Mouse (Mus musculus): ENCODE data around the gene Pim3. TPM values are rescaled to one million over a fixed set of nuclear protein-coding genes. Genes with fewer than 3 reads are reported as not detected.
A peak's percentile ranks its signal among the peaks of the same experiment; 100 is the strongest.

The Pim3 gene
- polyA plus RNA-seq, 1 experiment from 2014 or later = 58.3 TPM

- H3K27me3 ChIP-seq (ENCODE audit: control insufficient read depth, insufficient read depth, low read length) = no peaks in the 10 kb centered on the region
- no peak overlapping the region for H3K27ac ChIP-seq (ENCODE audit: low read length)
- H3K4me3 ChIP-seq (replicated peaks; ENCODE audit: low read length) = no peak overlapping the region
- H3K9me3 ChIP-seq (replicated peaks; ENCODE audit: control insufficient read depth, low read length) = no peaks in the 10 kb centered on the region
- no peak for ATAC-seq (ENCODE audit: insufficient read depth, low FRiP score)
- H3K9ac ChIP-seq (ENCODE audit: low read length) = no peak overlapping the region
- WGBS = 77% methylated on average over 3 of the region's 3 CpGs
- H3K36me3 ChIP-seq (ENCODE audit: control insufficient read depth, insufficient read depth, low read length) = no peaks in the 10 kb centered on the region
- no peak overlapping the region for H3K4me2 ChIP-seq (ENCODE audit: low read depth, low read length)
- peaks cover 16% of the 10 kb centered on the region for H3K4me1 ChIP-seq (ENCODE audit: control insufficient read depth, insufficient read depth, low read length)
Measured at GRCm38 (mm10) chr15:88842300-88842673, 19.7 kb upstream of the Pim3 start.

- peak; percentile 38; the same call in 1 of the 2 replicates for ATAC-seq (ENCODE audit: insufficient read depth, low FRiP score)
- WGBS = 26% methylated on average over 8 of the region's 8 CpGs
- H3K9ac ChIP-seq (ENCODE audit: low read length) = no peak overlapping the region; the same call in 1 of the 2 replicates
- H3K27me3 ChIP-seq (ENCODE audit: control insufficient read depth, insufficient read depth, low read length) = no peaks in the 10 kb centered on the region
- H3K4me2 ChIP-seq (ENCODE audit: low read depth, low read length) = no peak overlapping the region
- no peaks in the 10 kb centered on the region for H3K36me3 ChIP-seq (ENCODE audit: control insufficient read depth, insufficient read depth, low read length)
- peaks cover 10% of the 10 kb centered on the region for H3K4me1 ChIP-seq (ENCODE audit: control insufficient read depth, insufficient read depth, low read length)
- H3K4me3 ChIP-seq (replicated peaks; ENCODE audit: low read length) = no peak overlapping the region
- no peaks in the 10 kb centered on the region for H3K9me3 ChIP-seq (replicated peaks; ENCODE audit: control insufficient read depth, low read length)
- H3K27ac ChIP-seq (ENCODE audit: low read length) = peak overlapping the region; percentile 55
Measured at GRCm38 (mm10) chr15:88843486-88844097, 18.4 kb upstream of the Pim3 start.

- Histone ChIP-seq H3K27me3 (ENCODE audit: control insufficient read depth, insufficient read depth, low read length) (no peaks in the 10 kb centered on the region), H3K9ac (ENCODE audit: low read length) (no peak overlapping the region), H3K4me2 (ENCODE audit: low read depth, low read length) (no peak overlapping the region), H3K36me3 (ENCODE audit: control insufficient read depth, insufficient read depth, low read length) (no peaks in the 10 kb centered on the region), H3K4me3 (replicated peaks; ENCODE audit: low read length) (no peak overlapping the region), H3K9me3 (replicated peaks; ENCODE audit: control insufficient read depth, low read length) (no peaks in the 10 kb centered on the region), H3K27ac (ENCODE audit: low read length) (no peak overlapping the region), H3K4me1 (ENCODE audit: control insufficient read depth, insufficient read depth, low read length) (peaks cover 10% of the 10 kb centered on the region)
- WGBS = 90% methylated on average over 7 of the region's 7 CpGs
- no peak for ATAC-seq (ENCODE audit: insufficient read depth, low FRiP score)
Measured at GRCm38 (mm10) chr15:88844966-88845365, 17.0 kb upstream of the Pim3 start.

GRCm38 (mm10) chr15:88848661-88849060, 13.3 kb upstream of the Pim3 start:
- 100% methylated on average over 1 of the region's 1 CpGs for WGBS

GRCm38 (mm10) chr15:88849621-88850020, 12.4 kb upstream of the Pim3 start:
- Histone ChIP-seq H3K27me3 (ENCODE audit: control insufficient read depth, insufficient read depth, low read length) (no peaks in the 10 kb centered on the region), H3K9me3 (replicated peaks; ENCODE audit: control insufficient read depth, low read length) (no peaks in the 10 kb centered on the region), H3K36me3 (ENCODE audit: control insufficient read depth, insufficient read depth, low read length) (no peaks in the 10 kb centered on the region), H3K27ac (ENCODE audit: low read length) (peak overlapping the region; percentile 96), H3K4me2 (ENCODE audit: low read depth, low read length) (no peak overlapping the region), H3K9ac (ENCODE audit: low read length) (peak overlapping the region; percentile 62; the same call in 1 of the 2 replicates), H3K4me3 (replicated peaks; ENCODE audit: low read length) (no peak overlapping the region), H3K4me1 (ENCODE audit: control insufficient read depth, insufficient read depth, low read length) (peaks cover 38% of the 10 kb centered on the region)
- no peak for ATAC-seq (ENCODE audit: insufficient read depth, low FRiP score)
- 94% methylated on average over 2 of the region's 2 CpGs for WGBS

More at GRCm38 (mm10) chr15:88848661-88849060, 13.3 kb upstream of the Pim3 start:
- H3K27ac ChIP-seq (ENCODE audit: low read length) = no peak overlapping the region
- no peak overlapping the region for H3K9ac ChIP-seq (ENCODE audit: low read length)
- no peak overlapping the region for H3K4me3 ChIP-seq (replicated peaks; ENCODE audit: low read length)
- no peak overlapping the region for H3K4me2 ChIP-seq (ENCODE audit: low read depth, low read length)
- ATAC-seq (ENCODE audit: insufficient read depth, low FRiP score) = no peak
- H3K27me3 ChIP-seq (ENCODE audit: control insufficient read depth, insufficient read depth, low read length) = no peaks in the 10 kb centered on the region
- no peaks in the 10 kb centered on the region for H3K9me3 ChIP-seq (replicated peaks; ENCODE audit: control insufficient read depth, low read length)
- H3K4me1 ChIP-seq (ENCODE audit: control insufficient read depth, insufficient read depth, low read length) = peaks cover 31% of the 10 kb centered on the region
- H3K36me3 ChIP-seq (ENCODE audit: control insufficient read depth, insufficient read depth, low read length) = no peaks in the 10 kb centered on the region

- H3K27ac ChIP-seq (ENCODE audit: low read length) = peak overlapping the region; percentile 96
Measured at GRCm38 (mm10) chr15:88850146-88850826, 11.7 kb upstream of the Pim3 start.

GRCm38 (mm10) chr15:88851076-88851475, 10.9 kb upstream of the Pim3 start:
- H3K9me3 ChIP-seq (replicated peaks; ENCODE audit: control insufficient read depth, low read length) = no peaks in the 10 kb centered on the region
- ATAC-seq (ENCODE audit: insufficient read depth, low FRiP score) = no peak
- 38% methylated on average over 3 of the region's 3 CpGs for WGBS
- H3K36me3 ChIP-seq (ENCODE audit: control insufficient read depth, insufficient read depth, low read length) = no peaks in the 10 kb centered on the region
- no peaks in the 10 kb centered on the region for H3K27me3 ChIP-seq (ENCODE audit: control insufficient read depth, insufficient read depth, low read length)
- peak overlapping the region; percentile 62 for H3K9ac ChIP-seq (ENCODE audit: low read length)
- peak overlapping the region; percentile 96 for H3K27ac ChIP-seq (ENCODE audit: low read length)
- H3K4me2 ChIP-seq (ENCODE audit: low read depth, low read length) = no peak overlapping the region
- peaks cover 50% of the 10 kb centered on the region for H3K4me1 ChIP-seq (ENCODE audit: control insufficient read depth, insufficient read depth, low read length)
- no peak overlapping the region for H3K4me3 ChIP-seq (replicated peaks; ENCODE audit: low read length)

More at GRCm38 (mm10) chr15:88850146-88850826, 11.7 kb upstream of the Pim3 start:
- Histone ChIP-seq H3K4me3 (replicated peaks; ENCODE audit: low read length) (no peak overlapping the region), H3K9ac (ENCODE audit: low read length) (peak overlapping the region; percentile 62), H3K27me3 (ENCODE audit: control insufficient read depth, insufficient read depth, low read length) (no peaks in the 10 kb centered on the region), H3K4me1 (ENCODE audit: control insufficient read depth, insufficient read depth, low read length) (peaks cover 44% of the 10 kb centered on the region), H3K9me3 (replicated peaks; ENCODE audit: control insufficient read depth, low read length) (no peaks in the 10 kb centered on the region), H3K36me3 (ENCODE audit: control insufficient read depth, insufficient read depth, low read length) (no peaks in the 10 kb centered on the region), H3K4me2 (ENCODE audit: low read depth, low read length) (no peak overlapping the region)
- 44% methylated on average over 10 of the region's 10 CpGs for WGBS
- peak; percentile 83 for ATAC-seq (ENCODE audit: insufficient read depth, low FRiP score)

- peak; percentile 88 for ATAC-seq (ENCODE audit: insufficient read depth, low FRiP score)
- peak overlapping the region; percentile 62 for H3K9ac ChIP-seq (ENCODE audit: low read length)
- no peak overlapping the region for H3K4me2 ChIP-seq (ENCODE audit: low read depth, low read length)
- H3K27me3 ChIP-seq (ENCODE audit: control insufficient read depth, insufficient read depth, low read length) = no peaks in the 10 kb centered on the region
- H3K4me1 ChIP-seq (ENCODE audit: control insufficient read depth, insufficient read depth, low read length) = peaks cover 50% of the 10 kb centered on the region
- H3K36me3 ChIP-seq (ENCODE audit: control insufficient read depth, insufficient read depth, low read length) = no peaks in the 10 kb centered on the region
- 49% methylated on average over 10 of the region's 10 CpGs for whole genome bisulfite sequencing
- H3K4me3 ChIP-seq (replicated peaks; ENCODE audit: low read length) = no peak overlapping the region
- H3K9me3 ChIP-seq (replicated peaks; ENCODE audit: control insufficient read depth, low read length) = no peaks in the 10 kb centered on the region
- H3K27ac ChIP-seq (ENCODE audit: low read length) = peak overlapping the region; percentile 96
Measured at GRCm38 (mm10) chr15:88851507-88852149, 10.4 kb upstream of the Pim3 start.

GRCm38 (mm10) chr15:88853106-88853505, 8.9 kb upstream of the Pim3 start:
- WGBS = 68% methylated on average over 9 of the region's 9 CpGs
- H3K27ac ChIP-seq (ENCODE audit: low read length) = peak overlapping the region; percentile 93; the same call in 1 of the 2 replicates
- H3K36me3 ChIP-seq (ENCODE audit: control insufficient read depth, insufficient read depth, low read length) = no peaks in the 10 kb centered on the region
- no peaks in the 10 kb centered on the region for H3K9me3 ChIP-seq (replicated peaks; ENCODE audit: control insufficient read depth, low read length)
- peaks cover 50% of the 10 kb centered on the region for H3K4me1 ChIP-seq (ENCODE audit: control insufficient read depth, insufficient read depth, low read length)
- no peaks in the 10 kb centered on the region for H3K27me3 ChIP-seq (ENCODE audit: control insufficient read depth, insufficient read depth, low read length)
- no peak overlapping the region for H3K4me3 ChIP-seq (replicated peaks; ENCODE audit: low read length)
- no peak for ATAC-seq (ENCODE audit: insufficient read depth, low FRiP score)
- peak overlapping the region; percentile 43 for H3K9ac ChIP-seq (ENCODE audit: low read length)
- no peak overlapping the region for H3K4me2 ChIP-seq (ENCODE audit: low read depth, low read length)
